Mouse (Mus musculus): Measurements from ENCODE around the gene Creb3l1.
A peak's percentile ranks its signal among the peaks of the same experiment; 100 is the strongest.

Gene Creb3l1

DNA sequence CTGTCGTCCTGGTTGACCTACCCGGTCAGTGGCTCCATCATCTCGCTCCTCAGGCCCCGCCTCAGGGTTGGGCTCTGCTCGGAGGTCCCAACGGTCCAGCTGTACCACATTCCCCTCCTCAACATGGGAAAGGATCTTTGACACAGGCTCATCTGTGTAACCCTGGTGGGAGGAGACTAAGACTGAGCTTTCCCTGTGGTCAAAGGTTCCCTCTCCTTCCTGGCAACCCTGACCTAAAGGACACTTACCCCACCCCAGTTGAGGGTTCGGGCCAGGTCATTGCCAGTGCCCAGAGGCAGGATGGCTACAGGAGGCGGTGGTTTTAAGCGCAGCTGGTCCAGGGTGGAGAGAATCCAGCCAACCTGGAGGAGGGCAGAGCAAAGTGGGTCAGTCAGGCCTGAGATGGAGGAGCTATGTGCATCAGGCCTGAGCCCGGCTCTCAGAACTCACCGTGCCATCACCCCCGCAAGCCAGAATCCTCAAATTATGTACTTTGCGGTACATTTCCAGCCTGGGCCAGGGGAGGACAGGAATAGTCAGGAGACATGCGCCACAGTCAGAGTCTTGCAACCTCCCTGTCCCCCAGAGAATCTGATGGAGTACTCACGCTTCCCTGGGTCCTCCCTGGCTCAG, 84.9 kb downstream of the Creb3l1 start:
- DNase-seq, result no peak

DNA sequence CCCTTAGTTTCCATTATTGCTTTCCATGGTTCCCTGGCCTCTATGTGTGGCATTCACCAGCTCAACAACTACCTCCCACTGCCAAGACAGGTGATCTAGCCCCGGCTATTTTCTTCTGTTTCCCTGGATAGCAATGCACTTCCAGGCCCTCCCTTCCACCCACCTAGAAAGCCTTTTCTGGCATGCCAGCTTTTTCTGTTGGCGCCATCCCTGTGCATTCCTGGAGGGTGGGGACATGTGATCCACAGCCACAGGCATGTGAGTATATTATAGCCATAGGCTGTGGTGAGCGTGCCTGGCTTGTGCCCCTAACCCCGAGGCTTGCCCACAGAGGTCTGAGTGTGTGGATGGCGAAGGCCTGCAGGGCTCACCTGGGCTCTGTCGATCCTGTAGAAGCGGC, 88.1 kb downstream of the Creb3l1 start:
- no peak for DNase-seq

DNA sequence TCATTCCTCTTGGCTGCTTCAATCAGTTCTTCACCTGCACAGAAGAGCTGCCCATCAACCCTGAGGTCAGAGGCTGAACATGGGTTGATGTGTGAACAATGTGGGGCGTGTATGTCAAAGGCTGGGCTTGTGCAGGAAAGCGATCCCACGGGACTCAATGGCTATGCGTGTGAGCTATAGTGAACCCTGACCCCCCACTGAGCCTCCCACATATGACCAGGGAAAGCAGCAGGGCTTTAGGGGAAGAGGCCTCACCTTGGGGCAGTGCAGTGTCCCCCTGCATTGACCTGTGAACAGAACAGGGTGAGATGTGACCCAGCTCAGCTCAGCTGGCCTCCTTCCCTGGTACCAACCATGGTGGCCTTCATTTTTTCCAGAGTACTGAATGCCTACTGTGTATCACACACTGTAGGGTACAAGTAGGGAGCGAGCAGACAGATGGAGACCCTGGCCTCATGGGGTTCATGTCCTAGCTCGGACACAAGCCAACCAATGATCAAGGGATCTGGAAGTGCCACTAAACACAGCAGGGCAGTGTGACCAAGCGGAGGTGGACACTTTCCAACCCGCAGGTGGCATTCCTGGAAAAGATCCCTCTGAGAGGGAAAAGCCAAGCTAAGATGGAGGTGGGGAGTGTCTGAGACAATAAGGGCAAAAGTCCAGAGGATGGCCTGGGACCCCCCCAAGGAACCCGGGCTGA, 89.3 kb downstream of the Creb3l1 start:
- peak; percentile 3 for DNase-seq

DNA sequence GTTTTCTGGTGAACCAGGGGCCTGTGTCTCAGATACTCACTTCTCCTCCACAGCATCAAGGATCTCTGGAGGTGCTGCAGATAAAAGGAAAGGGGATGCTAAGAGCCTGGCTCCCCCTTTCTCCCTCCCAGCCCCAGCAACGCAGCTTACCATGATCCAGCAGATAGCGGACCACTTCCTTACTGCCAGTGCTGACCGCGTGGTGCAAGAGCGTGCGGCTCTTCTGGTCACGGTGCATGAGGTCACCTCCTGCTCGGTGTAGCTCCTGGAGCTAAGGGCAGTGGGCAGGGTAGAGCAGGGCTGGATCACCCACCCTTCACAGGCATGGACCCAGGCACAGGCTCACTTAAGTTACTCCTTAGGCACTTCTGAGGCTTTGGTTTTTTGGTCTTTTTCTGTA, 90.3 kb downstream of the Creb3l1 start:
- DNase-seq, result peak; percentile 2

DNA sequence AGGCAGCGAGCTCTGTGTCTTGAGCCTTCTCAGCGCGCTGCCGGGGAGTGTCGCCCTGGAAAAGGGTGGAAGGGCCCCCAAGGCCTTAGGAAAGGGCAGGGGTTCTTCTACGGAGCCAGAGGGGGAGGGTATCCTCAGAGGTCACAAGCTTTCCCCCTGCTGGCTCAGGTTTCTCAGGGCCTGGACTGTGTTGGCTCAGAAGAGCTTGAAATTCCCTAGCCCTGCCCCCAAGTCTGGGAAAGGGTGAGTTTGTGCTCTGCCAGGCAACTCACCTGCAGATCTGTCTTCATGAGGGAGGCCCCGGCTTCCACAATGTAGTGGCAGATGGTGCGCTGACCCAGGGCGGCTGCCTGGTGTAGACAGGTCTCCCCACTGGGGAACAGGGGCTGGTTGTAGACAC, 90.8 kb downstream of the Creb3l1 start:
- DNase-seq, result peak; percentile 23

DNA sequence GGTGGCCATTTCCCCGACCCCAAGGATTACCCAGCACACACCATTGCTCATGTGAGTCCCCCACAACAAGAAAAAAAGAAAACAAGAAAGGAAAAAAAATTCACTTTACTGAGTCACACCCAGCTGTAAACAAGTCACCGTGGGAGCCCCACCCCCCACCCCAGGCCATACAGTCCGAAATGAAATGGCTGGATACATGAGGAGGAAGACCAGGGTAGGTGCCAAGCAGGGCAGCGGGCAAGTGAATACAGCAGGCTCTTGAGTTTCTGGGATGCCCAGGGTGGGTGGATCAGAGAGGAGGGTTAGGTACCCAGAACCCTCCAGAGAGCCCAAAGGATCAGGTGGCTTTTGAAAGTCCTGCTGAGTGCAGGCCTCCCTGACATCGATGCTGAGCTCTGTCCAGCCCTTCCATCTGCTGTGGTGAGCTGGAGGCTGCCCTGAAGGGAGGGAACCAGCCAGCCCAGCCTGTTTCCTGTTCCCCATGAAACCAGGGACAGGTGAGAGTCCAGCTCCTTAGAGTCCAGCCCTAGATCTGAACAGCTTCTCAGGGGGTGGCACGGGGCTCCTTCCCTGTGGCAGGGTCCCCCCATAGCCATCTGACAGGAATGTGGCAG, 91.5 kb downstream of the Creb3l1 start:
- DNase-seq, result peak; percentile 4
